Mouse (Mus musculus) G1E (cell line): Measurements from ENCODE around the gene Galk1.

Experiments
- CTCF ChIP-seq: IDR thresholded peaks from 2 replicates; pipeline ENCODE4 v1.5.1; 2012; ENCODE audit warnings: low read depth, low read length, inconsistent platforms, mixed read lengths
- GATA1 ChIP-seq: IDR thresholded peaks from 2 replicates; pipeline ENCODE4 v1.6.1; 2012; ENCODE audit warnings: borderline replicate concordance, low read length, inconsistent platforms, mixed read lengths
- GATA2 ChIP-seq: IDR thresholded peaks from 2 replicates; pipeline ENCODE4 v1.6.1; 2012; ENCODE audit warnings: low read depth, low read length, inconsistent platforms, borderline replicate concordance
- POLR2AphosphoS5 ChIP-seq: IDR thresholded peaks from 2 replicates; pipeline ENCODE4 v1.6.1; 2012; ENCODE audit warnings: low read depth, low read length, inconsistent platforms; ENCODE audit not compliant: insufficient replicate concordance
- TAL1 ChIP-seq: conservative IDR thresholded peaks from 2 replicates; pipeline ENCODE4 v1.6.1; 2012; ENCODE audit warnings: low read depth, low read length, inconsistent platforms, mixed read lengths

GRCm38 (mm10) chr11:116060596-116060995, 48.1 kb upstream of the Galk1 start:
- no peak for TF ChIP-seq CTCF
- no peak for TF ChIP-seq POLR2AphosphoS5
- TF ChIP-seq GATA1: no peak
- no peak for TF ChIP-seq TAL1
- no peak for TF ChIP-seq GATA2
